Mouse (Mus musculus) ES-E14 (cell line): ENCODE results near the gene Lsm12.

ENCODE experiments used
- HCFC1 ChIP-seq: IDR thresholded peaks from 2 replicates; pipeline ENCODE4 v1.6.1; 2012; ENCODE audit warnings: low read length, inconsistent platforms, borderline replicate concordance; ENCODE audit not compliant: insufficient read depth
- ZC3H11A ChIP-seq: IDR thresholded peaks from 2 replicates; pipeline ENCODE4 v1.6.1; 2012; ENCODE audit warnings: low read depth, mild to moderate bottlenecking, inconsistent platforms, low read length, borderline replicate concordance

DNA sequence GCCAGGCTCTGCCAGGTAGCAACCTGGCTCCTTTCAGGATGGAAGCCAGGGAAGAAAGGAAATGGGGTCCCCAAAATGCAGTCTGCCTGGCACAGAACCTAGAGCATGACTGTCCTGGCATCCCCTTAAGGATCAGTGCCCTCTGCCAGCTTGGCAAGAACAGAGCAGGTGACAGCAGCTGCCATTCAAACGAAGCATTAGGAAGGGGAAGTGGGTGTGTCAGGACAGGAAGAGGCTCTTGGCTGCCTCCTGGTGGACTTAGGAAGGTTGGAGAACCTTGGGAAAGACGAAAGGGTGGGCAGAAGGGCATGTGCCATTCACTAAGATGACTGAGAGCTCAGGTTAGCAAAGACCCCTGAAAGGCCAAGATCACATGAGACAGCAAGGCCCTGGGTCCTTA, 24.6 kb upstream of the Lsm12 start:
- TF ChIP-seq ZC3H11A (no peak), HCFC1 (no peak)
